Mouse (Mus musculus): ENCODE measurements around the gene Hoxd4.

Hoxd4 gene

GRCm38 (mm10) chr2:74691995-74692807 lies 19.5 kb upstream of the Hoxd4 start:
- no peak for DNase-seq (ENCODE audit: low read depth, low spot score)

DNA sequence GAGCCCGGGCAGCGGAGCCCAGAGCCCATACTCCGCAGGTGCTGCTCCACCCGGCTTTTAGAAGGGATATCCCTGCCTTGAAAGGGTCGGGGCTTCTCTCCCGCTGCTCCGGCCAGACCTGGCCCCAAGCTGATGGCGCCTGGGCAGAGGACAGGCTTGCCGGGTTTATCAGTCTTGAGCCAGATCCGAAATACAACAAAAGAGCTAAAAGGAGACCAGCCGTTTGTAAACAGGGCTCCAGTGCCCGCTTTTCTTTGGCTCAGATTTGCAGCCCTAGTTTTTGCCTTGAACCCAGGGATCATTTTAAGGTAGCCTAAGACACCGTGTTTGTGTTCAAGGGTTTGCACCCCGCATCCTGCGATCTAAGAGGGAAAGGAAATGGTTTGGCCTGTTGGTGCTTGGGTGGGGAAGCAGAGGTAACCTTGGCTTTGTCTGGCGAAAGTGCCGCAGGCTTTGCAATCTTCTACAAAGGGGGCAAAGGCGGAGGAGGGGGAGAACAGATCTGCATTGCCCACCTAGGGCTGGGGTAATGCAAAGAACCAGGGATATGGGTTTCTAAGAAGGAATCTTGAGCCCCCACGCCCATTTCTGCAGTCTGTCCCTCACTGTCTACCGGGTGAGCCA lies 18.8 kb upstream of the Hoxd4 start:
- DNase-seq (ENCODE audit: low read depth, low spot score) = no peak

DNA sequence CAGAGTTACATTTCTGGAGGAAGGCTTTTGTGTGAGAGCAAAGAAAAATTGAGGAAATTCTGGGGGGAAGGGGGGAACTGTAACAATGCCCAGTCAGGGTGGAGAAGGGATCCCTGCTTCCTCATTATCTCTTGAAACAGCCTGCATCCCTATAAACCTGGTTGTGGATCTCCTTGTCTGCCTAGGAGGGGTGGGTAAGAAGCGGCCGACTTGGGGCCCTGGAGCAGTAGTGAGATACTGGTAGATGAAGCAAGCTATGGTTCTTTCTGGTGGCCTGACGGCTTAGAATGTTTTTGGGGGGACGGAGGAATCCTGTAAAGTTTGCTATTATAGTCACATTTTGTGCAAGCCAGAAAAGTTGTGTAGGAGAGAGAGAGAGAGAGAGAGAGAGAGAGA lies 18.3 kb upstream of the Hoxd4 start:
- no peak for DNase-seq (ENCODE audit: low read depth, low spot score)

- DNase-seq (ENCODE audit: low read depth, low spot score) = no peak
These were observed 17.7 kb upstream of the Hoxd4 start for GRCm38 (mm10) chr2:74694066-74694465.

- DNase-seq (ENCODE audit: low read depth, low spot score) = no peak
These were observed 16.3 kb upstream of the Hoxd4 start for GRCm38 (mm10) chr2:74695383-74695782.

GRCm38 (mm10) chr2:74695813-74696430 lies 15.8 kb upstream of the Hoxd4 start:
- no peak for DNase-seq (ENCODE audit: low read depth, low spot score)

GRCm38 (mm10) chr2:74696442-74697335 lies 15.0 kb upstream of the Hoxd4 start:
- DNase-seq (ENCODE audit: low read depth, low spot score) = no peak

DNA sequence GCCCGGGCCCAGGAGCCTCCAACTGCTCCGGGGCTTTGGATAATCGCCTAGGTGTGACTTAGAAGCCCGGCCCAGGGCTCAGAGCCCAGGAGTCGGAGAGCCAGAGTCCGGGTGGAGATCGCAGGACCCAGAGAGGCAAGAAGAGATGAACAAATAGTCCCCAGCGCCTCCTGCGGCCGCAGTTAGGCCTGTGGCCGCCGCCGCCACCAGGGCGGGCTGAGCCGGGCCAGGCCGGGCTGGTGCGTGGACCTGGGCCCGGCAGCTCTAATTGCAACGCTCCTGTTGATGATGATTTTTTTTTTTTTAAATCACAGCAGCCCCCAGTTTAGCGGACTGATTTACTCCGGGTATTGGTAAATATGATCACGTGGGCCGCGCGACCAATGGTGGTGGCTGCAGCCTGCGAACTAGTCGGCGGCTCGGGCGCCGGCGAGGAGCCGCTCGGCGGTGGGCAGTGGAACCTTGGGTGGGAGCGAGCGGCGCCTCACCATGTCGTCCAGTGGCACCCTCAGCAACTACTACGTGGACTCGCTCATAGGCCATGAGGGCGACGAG lies 14.1 kb upstream of the Hoxd4 start, which contains the start of gene Hoxd9:
Gene Hoxd9 (plus strand): TSS at position 161 of the 555 bp plus-strand sequence.
- no peak for DNase-seq (ENCODE audit: low read depth, low spot score)

- no peak for DNase-seq (ENCODE audit: low read depth, low spot score)
These were observed 13.3 kb upstream of the Hoxd4 start for GRCm38 (mm10) chr2:74698201-74699052.

DNA sequence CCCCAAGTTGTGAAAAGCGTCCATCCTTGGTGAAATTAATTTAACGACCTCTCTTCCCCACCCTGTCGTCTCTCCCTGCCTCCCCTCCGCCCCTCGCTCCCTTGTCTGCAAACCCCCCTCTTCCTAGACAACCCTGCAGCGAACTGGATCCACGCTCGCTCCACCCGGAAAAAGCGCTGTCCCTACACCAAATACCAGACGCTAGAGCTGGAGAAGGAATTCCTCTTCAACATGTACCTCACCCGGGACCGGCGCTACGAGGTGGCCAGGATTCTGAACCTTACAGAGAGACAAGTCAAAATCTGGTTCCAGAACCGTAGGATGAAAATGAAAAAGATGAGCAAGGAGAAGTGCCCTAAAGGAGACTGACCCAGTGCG lies 12.7 kb upstream of the Hoxd4 start:
- DNase-seq (ENCODE audit: low read depth, low spot score) = no peak

- DNase-seq (ENCODE audit: low read depth, low spot score) = no peak
These were observed 11.8 kb upstream of the Hoxd4 start for GRCm38 (mm10) chr2:74699664-74700545.

DNA sequence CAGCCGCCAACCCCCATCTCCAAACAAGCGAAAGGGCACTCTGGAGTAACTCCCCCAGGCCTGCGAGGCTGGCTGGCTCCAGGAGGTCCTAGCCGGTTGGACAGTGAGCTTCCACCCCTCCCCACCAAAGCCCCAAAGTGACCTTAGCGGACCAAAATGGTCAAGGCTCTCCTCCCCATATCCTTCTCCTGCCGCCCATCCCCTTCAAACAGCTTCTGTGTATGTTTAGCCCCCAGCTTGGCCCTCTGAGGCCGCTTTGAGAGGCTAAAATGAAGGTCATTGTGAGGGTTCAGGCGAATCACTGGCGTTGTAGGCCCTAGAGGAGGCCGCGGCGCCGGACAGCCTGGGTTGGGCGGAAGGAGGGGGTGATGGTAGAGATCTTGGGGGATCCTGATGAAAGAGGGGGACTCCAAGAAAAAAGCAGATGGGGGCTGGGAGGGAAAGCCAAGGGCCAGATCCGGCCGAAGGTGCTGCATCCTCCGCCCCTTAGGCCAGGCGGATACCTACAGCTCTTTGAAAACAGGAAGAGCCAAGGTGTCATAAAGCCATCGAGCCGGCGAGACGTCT lies 11.1 kb upstream of the Hoxd4 start:
- DNase-seq (ENCODE audit: low read depth, low spot score) = no peak

- DNase-seq (ENCODE audit: low read depth, low spot score) = no peak
These were observed 9.5 kb upstream of the Hoxd4 start for GRCm38 (mm10) chr2:74701949-74702819.

DNA sequence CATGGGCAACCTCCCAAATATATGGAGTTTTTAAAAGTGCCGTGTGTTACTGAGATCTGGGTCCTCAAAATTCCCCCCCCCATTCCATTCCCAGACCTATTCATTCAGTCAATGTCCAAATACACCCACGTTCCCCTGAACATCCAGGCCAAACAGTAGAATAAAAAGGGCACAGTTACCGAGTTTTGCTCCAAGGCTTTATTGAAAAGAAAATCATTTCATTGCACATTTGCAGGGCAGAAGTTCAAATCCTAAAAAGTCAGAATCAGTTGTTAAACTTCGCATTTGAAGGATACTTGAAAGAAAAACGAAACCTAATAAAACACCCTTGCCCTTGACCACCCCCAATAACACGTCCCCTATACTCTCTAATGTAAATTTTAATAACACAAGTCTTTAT lies 8.9 kb upstream of the Hoxd4 start:
- DNase-seq (ENCODE audit: low read depth, low spot score) = no peak

- DNase-seq (ENCODE audit: low read depth, low spot score) = no peak
These were observed 8.4 kb upstream of the Hoxd4 start for GRCm38 (mm10) chr2:74703317-74703716.

DNA sequence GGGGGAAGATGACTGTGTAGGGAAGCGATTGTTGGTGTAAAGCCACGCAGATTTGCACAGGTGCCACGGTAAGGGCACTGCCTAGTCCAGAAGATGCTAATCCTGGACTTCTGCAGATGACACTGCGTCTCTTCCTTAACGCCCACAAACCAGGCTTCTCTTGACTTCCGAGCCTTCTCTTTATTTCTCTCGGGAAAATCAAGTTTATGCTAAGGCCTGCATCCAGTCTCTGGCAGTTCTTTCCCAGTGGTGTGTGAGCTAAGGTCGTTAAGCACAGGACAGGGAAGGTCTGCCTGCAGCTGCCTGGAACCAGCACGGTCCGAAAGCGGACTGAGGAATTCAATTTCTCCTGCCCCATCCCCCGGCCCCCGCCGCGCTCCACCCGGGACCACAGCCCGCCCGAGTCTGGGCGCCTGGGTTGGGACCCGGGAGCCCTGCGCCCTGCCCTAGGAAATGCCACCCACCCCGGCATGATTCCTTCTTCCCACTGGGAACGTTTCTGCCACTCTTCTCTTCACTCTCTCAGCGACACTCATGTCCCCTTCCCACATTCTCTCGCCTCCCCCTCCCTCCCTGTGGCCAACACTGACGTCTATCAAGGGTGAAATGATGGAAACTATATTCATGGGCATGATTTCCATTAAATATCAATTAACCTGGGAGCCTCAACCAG lies 7.9 kb upstream of the Hoxd4 start:
- DNase-seq (ENCODE audit: low read depth, low spot score) = no peak

DNA sequence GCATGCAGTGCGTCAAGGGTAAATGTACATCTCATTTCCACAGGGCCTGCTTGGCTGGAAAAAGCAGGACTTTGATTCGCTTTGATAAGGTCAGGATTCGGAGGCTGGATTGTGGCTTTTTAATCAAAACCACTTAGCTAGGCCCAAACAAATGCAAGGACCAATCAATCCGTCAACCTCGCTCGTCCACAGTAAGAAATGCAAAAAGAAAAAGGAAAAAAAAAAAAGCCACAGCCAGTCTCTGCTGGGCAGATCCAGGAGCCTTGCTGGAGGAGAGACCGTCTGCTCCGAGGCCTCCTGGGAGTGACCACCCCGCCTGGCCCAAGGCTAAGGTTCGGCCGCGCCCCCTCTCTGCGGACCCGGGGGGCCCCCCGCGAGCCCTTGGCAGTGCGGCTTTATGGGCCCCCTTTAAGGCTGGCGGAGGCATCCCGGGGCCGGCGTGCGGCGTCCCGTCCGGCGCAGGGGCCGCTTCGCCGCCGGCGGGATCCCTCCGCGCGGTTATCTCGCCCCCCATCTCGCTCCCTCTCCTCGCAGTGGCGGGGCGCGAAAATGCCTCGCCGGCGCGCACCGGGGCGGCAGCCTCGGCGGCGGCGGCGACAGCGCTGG lies 7.2 kb upstream of the Hoxd4 start, which contains the start of gene Hoxd8:
Gene Hoxd8 (plus strand): TSS at position 223 of the 606 bp plus-strand sequence.
- no peak for DNase-seq (ENCODE audit: low read depth, low spot score)
